Mouse (Mus musculus) E14TG2a.4 (cell line): Measurements from ENCODE around the gene Glrx3.

Source experiments
- H3K27me3 ChIP-seq: 2 replicates; pipeline ENCODE4 v1.6.1; 2014; ENCODE audit warnings: low read length, control low read depth; ENCODE audit not compliant: insufficient read depth
- H3K36me3 ChIP-seq: 2 replicates; pipeline ENCODE4 v1.6.1; 2014; ENCODE audit warnings: low read length, control low read depth; ENCODE audit not compliant: insufficient read depth
- H3K4me1 ChIP-seq: replicated peaks from 2 replicates; pipeline ENCODE4 v1.6.1; 2014; ENCODE audit warnings: low read depth, low read length, control low read depth
- H3K4me3 ChIP-seq: replicated peaks from 2 replicates; pipeline ENCODE4 v1.5.1; 2014; ENCODE audit warnings: mild to moderate bottlenecking, low read length
- H3K9me3 ChIP-seq: 2 replicates; pipeline ENCODE4 v1.6.1; 2014; ENCODE audit warnings: low read length, control low read depth
- CTCF ChIP-seq: conservative IDR thresholded peaks from 2 replicates; pipeline ENCODE4 v1.5.1; 2014; ENCODE audit warnings: low read length
- NANOG ChIP-seq: IDR thresholded peaks from 2 replicates; pipeline ENCODE4 v1.6.1; 2014; ENCODE audit warnings: borderline replicate concordance, low read length, mixed read lengths
- POU5F1 ChIP-seq: IDR thresholded peaks from 2 replicates; pipeline ENCODE4 v1.6.1; 2014; ENCODE audit warnings: low read length, borderline replicate concordance

Glrx3 gene

DNA sequence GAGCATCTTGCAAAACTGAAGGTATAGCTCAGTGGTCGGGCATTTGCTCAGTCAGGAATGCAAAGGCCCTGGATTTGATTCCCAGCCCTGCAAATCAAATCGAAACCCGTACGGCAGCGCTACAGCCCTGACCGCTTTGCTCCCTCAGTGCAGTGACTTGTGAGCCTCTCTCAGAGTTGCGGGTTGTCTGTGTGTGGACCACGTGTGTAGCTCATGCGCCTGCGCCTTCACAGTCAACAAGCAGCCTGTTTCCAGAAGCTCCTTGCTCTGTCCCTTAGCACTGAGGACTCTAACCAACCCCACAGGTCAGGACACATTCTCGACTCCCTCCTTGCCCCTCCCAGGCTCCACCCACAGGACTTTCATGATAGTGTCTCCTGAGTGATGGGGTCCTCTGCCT lies 46.6 kb downstream of the Glrx3 start:
- Histone ChIP-seq H3K9me3 (peaks cover 13% of the 10 kb centered on the region), H3K27me3 (peaks cover 16% of the 10 kb centered on the region), H3K36me3 (no peaks in the 10 kb centered on the region), H3K4me3 (no peak overlapping the region), H3K4me1 (no peaks in the 10 kb centered on the region; the same call in 1 of the 2 replicates)
- TF ChIP-seq POU5F1 = no peak

DNA sequence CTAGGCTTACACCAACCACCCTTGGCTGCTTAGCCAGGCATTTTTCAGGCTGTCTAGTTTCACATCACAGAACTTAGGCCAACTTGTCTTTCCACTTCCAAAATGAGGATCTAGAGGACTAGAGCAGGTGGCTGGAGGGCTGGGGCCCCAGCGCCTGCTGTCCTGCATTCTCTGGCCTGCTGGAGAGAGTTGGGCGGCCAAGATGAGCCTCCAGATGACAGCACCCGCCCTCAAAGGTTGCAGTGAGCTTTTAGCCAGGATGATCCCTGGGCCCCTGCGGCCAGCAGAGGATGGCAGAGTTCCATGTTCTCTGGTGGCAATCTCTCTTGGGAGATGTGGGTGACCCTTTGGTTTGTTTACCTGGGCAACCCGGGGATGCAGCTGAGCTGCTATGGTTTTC lies 51.0 kb downstream of the Glrx3 start:
- Histone ChIP-seq H3K36me3 (no peaks in the 10 kb centered on the region), H3K9me3 (peaks cover 7% of the 10 kb centered on the region), H3K4me3 (no peak overlapping the region), H3K27me3 (peaks cover 19% of the 10 kb centered on the region), H3K4me1 (no peaks in the 10 kb centered on the region)
- TF ChIP-seq POU5F1 (no peak), CTCF (no peak), NANOG (no peak)

- TF ChIP-seq CTCF (no peak), POU5F1 (no peak)
- 0 out of 2 replicates have a peak, but pooled peaks cover 15% of the 10 kb centered on the region for H3K27me3 ChIP-seq
Observed at GRCm38 (mm10) chr7:137490711-137491110, 53.3 kb downstream of the Glrx3 start.

GRCm38 (mm10) chr7:137492307-137492973 lies 55.0 kb downstream of the Glrx3 start:
- Histone ChIP-seq H3K27me3 (peaks cover 11% of the 10 kb centered on the region; the same call in 1 of the 2 replicates), H3K36me3 (no peaks in the 10 kb centered on the region), H3K4me3 (no peak overlapping the region), H3K9me3 (peaks cover 15% of the 10 kb centered on the region), H3K4me1 (peaks cover 11% of the 10 kb centered on the region)
- no peak for TF ChIP-seq CTCF
- TF ChIP-seq POU5F1 = no peak
- no peak for TF ChIP-seq NANOG

More at GRCm38 (mm10) chr7:137490711-137491110, 53.3 kb downstream of the Glrx3 start:
- Histone ChIP-seq H3K4me3 (no peak overlapping the region), H3K9me3 (no peaks in the 10 kb centered on the region), H3K4me1 (0 out of 2 replicates have a peak, but pooled peaks cover 3% of the 10 kb centered on the region), H3K36me3 (no peaks in the 10 kb centered on the region)

- TF ChIP-seq NANOG = no peak
- H3K36me3 ChIP-seq = no peaks in the 10 kb centered on the region
- H3K27me3 ChIP-seq = no peaks in the 10 kb centered on the region; the same call in 1 of the 2 replicates
- H3K9me3 ChIP-seq = peaks cover 15% of the 10 kb centered on the region
- H3K4me3 ChIP-seq = no peak overlapping the region
- peaks cover 14% of the 10 kb centered on the region for H3K4me1 ChIP-seq
Observed at GRCm38 (mm10) chr7:137498736-137499135, 61.3 kb downstream of the Glrx3 start.

- peaks cover 18% of the 10 kb centered on the region for H3K9me3 ChIP-seq
- no peaks in the 10 kb centered on the region for H3K36me3 ChIP-seq
- no peak for TF ChIP-seq NANOG
- TF ChIP-seq POU5F1 = no peak
- no peak for TF ChIP-seq CTCF
- no peak overlapping the region for H3K4me3 ChIP-seq
- no peaks in the 10 kb centered on the region for H3K4me1 ChIP-seq
- H3K27me3 ChIP-seq = no peaks in the 10 kb centered on the region
Observed at GRCm38 (mm10) chr7:137517588-137517987, 80.2 kb downstream of the Glrx3 start.

- Histone ChIP-seq H3K27me3 (no peaks in the 10 kb centered on the region), H3K4me1 (no peaks in the 10 kb centered on the region), H3K9me3 (peaks cover 18% of the 10 kb centered on the region), H3K36me3 (no peaks in the 10 kb centered on the region), H3K4me3 (no peak overlapping the region)
- TF ChIP-seq CTCF = no peak
- no peak for TF ChIP-seq NANOG
- no peak for TF ChIP-seq POU5F1
Observed at GRCm38 (mm10) chr7:137518028-137518576, 80.7 kb downstream of the Glrx3 start.
